Mouse (Mus musculus) frontal cortex, postnatal 14 days (tissue): ENCODE results near the gene Ppp1r3e.

Experiments used
- DNase-seq, 2 experiments: peaks; one replicate each; pipeline ENCODE4 v3.0.0; 2022; ENCODE audit warnings: low spot score in 2 of 2

The Ppp1r3e gene

DNA sequence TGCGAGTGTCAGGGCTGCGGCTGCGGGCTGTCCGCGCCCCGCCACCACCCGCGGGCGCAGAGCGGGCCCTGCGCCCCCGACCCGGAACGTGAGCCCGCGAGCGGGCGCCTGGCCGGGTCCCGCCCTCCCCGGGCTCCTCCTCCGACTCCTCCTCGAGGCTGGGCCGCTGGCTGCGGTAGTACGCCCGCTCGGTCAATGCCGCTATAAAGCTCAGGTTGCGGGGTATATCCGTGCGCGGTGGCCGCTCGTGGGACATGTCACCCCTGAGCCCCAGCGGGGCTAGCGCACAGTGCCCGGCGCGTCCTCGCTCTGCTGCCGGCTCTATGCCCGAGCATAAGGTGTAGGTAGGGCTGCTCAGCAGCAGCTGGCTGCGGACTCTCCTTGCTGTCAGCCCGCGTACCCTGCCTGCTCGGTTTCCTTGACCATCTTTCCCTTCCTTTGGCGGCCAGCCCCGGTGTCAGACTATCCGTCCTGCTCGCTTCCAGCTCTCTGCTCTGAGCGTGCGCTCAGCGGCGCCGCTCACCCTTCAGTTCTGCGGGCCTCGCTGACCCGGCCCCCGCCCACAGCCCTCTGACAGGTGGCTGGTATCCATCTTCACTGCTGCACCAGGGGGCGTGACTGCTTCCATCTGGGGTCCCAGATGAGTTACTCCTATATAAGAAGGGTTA lies at the start of gene Ppp1r3e:
Ppp1r3e (minus strand) TSS at position 503 of the 668 bp plus-strand sequence.
- DNase-seq = peak; percentile 46 to 60

DNA sequence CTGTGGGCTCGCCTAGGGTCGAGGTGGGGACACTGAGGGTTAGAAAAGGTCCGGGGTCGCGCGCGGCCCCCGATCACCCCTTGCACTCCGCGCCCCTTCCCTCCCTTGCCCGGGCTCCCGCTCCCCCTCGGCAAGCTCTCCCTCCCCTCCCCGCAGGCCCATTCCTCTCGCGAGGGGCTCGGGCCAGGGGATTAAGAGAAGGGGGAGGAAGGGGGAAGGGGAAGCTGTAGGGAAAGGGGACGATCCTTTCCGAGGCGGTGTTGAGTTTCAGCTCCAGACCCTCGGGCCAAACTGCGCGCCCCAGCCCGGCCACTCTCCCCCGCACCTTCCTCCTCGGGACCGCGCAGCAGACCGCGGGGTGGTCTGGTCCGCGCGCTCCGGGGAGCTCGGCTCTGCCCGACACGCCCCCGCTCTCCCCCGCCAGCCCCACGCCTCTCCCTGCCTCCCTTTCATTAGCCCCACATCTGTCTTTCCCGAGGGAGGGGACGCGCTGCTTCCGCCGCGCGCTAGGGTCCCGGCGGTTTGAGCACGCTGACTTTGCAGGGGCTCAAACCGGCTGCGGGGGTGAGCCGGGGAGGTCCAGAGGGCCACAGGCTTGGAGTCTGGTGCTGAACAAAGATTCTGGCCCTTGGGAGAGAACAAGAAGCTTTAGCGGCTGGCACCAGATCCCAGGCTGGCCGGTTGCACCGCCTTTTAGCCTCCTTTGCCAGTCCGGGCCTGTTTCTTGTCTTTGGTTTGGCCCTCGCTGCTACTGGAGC lies 49.2 kb upstream of the Ppp1r3e start:
- peak in 1 of 2 experiments; percentile 32 for DNase-seq

DNA sequence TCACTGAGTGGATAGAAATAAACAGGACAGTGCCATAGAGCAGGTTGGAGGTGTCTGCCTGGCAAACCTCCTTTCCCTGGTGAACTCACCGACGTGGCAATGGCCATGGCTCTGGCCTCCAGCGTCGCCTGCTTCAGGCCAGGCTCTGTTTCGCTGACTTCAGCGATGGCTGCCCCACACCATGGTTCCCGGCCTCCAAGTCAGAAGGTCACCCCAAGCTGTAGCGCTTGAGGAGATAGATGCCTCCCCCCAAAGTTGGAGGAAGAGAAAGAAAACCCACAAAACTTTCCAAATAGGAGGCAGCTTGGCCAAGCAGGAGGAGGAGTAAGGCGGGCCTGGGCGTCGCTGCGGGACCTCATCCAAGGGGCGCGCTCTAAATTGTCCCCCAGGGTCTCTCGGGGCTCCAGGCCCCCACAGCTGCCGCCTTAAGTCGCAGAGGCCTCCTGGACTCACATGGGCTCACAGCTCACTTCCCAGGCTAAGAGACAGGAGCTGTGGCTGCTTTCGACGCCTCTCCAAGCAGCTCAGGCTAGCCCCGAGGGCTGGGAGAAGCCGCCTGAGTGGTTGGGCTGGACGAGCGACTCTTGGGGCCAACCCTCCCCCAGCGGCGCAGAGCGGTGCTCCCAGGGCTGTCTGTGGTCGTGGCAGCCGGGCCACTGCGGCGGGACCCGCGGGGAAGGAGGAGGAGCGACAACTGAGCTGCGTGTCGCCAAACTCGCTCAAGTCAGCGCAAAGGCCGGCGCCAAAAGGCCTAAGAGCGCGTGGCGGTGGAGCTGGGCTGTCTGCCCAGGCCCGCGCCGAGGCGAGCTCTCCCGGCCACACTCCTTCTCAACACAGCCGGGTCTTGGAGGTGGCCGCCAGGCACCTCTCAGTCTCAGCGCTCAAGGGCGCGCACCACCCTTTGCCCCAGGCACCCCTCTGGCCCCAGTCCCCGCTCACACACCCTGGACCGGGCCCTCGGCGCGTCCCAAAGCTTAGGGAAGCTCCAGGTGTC lies 48.3 kb upstream of the Ppp1r3e start, which contains the start of gene Efs:
Efs (minus strand) TSS at position 778 of the 994 bp plus-strand sequence.
- DNase-seq = peak in 1 of 2 experiments; percentile 32

DNA sequence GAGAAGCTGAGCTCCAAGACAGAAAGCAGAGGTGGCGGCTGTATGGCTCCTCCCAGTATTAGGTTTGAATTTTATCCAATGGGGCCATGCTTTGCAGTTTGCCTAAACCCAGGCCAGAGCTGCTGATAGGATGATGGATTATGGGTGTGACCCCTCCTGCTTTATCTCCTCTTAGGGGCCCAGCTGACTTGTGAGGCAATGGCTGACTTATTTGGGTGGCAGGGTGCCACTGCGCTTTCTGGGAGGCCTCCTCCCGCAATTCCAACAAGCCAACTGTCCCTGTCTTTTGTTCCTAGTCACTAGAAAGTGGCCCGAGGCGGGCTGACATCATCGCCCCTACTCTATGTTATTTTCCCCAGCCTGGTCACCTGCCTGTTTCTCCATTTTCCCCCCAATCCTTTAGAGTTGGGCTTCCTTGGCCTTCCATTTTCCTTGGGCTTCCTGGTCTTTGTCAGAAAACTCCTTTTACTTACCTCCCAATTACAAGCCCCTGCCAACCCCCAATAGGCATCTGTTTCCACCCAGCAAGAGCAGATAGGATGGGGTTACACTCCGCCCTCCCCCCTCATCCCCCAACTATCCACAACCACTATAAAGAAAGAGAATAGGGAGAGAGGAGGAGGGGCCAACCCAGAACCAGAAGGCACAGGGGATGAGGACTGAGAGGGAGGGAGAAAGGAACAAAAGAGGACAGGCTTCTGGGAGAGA lies 47.4 kb upstream of the Ppp1r3e start:
- no peak for DNase-seq

DNA sequence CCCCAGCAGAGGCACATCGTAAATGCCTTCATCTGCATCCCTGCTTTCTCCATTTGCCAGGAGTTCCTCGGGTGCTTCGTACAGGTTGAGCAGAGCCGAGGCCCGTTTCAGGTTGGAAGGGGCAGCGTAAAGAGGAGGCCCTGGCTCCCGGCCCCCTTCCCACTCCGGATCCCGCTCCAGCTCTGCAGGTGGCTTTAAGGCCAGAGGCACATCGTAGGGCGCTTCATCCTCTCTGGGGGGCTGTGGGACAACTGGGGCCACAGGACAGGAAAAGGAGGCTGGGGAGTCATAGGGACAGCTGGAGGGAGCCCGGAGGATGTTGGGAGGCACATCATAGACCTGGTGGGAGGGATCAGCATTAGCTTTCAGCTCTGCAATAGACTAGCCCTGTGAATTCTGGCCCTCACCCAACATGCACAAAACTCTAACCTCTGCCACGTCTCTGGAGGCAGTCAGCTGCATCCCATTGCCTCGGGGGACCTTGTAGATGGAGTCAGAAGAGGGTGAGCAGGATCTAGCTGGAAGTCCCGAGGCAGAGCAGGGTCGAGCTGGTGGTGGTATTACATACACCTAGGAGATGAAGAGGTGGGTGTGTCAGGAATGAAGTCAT lies 42.8 kb upstream of the Ppp1r3e start:
- DNase-seq = no peak

DNA sequence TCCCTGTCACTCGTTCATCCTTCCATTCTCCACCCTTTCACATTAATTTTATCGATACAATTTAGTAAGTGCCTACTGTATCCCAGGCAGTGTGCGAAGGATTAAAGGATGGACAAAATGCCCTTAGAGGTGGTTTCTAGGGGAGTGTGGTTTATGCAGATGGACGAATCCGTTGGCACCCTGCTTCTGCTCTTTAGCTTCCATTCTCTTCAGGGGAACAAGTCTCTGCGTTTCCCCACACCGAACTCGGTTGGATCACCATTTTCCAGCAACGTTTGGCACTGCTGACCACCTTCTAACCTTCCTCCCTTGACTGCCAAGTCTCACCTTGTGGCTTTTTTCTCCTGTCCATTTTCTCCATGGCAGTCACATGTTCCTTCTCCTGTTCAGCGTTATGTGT lies 36.0 kb upstream of the Ppp1r3e start:
- DNase-seq = no peak

DNA sequence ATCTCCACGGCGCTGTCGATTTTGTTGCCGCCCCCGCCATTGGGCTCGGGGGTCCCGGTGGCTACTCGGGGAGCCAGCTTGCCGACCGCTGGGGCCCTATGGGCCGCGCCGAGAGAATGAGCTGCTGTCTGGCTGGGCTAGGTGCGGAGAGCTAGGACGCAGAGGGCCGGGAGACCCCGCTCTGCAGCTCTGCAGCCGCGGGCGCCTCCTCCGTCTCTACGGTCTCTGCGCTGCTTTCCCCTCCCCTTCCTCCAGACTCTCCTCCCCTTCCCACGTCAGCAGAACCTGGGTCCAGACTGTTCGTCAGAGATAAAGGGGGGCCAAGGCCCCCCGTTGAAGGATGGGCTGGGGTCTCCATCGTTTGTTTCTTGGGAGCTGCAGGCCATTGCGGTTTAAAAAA lies 35.5 kb upstream of the Ppp1r3e start, which contains the start of gene Slc22a17:
Slc22a17 (minus strand) TSS at position 247 of the 400 bp plus-strand sequence.
- DNase-seq = peak; percentile 74 to 77

DNA sequence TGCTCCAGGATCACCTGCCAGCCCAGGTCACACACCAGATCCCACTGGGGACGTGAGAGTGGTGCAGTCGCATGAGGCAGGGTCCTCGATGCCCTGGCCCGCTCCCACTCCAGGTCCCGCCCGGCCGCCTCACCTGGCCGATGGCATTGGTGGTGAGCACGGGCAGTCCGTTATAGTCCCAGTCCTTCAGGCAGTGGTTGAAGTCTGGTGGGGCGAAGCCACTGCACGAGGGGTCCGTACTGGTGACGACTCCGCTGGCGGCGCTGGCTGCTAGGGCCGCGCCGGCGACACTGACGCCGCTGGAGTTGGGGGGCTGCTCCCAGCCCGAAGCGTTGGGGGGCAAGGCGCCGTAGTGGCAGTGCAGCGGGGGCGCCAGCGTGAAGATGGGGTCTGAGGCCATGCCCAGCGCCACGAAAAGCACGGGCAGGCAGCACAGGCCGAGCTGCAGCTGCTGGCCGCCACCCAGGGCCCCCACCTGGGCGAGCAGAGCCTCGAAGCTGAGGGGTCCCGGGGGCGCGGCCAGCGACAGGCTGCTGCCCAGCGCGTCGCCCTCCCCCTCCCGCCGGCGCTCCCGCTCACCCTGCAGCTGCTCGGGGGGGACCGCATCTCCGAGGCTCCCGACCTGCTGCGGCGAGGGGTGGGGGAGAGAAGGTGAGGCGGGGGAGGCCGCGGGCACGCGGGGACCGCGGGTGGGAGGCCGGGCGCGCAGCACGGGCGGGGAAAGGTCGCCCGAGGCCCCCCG lies 34.9 kb upstream of the Ppp1r3e start:
- no peak for DNase-seq

DNA sequence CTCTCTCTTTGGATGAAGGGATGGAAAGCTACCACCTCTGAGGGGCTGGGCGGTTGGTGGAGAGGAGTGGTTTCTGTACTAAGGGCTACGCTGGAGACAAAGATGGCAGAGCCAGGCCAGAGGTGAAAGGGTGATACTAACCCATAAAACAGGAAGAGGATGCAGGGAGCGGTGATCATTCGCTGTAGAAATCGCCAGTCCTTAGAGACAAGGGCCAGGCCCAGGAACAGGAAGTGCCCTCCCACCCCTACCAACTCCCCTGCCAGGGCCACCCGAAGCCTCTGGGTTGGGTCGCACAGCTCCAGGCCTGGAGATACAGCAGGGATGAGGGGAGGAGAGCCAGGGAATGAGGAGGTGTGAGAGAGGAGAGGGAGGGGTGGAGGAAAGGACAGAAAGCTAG lies 31.3 kb upstream of the Ppp1r3e start:
- no peak for DNase-seq

DNA sequence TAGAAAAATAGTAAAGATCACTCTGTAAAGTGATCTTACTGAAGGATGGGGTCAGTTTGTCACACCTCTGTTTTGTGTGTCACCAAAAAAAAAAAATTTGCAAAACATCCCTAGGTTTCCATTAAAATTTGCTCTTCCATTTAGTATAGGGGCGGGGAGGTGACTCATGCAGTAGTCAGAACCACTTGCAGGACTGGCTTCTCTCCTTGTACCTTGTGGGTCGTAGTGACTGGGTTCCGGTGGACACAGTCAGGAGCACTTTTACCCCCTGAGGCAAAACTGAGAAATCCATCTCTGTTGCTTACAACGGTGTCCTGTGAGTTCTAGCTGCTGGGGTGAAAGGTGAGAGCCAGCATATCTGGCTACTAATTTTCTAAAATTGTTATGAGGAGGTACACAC lies 26.3 kb upstream of the Ppp1r3e start:
- no peak for DNase-seq

DNA sequence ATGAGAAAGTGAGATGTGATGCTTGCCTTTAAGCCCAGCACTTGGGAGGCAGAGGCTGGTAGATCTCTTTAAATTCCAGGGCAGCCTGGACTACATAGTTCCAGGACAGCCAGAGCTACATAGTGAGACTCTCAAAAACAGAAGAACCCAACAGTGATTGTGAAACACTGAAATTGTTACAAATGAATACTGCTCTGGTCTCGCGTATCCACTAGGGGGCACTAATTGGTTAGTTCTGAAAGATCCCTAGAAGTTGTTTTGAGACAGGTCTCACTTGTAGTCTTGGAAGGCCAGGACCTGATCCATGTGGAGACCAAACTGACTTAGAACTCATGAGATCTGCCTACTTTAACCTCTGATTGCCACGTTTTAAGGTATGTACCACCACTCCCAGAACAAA lies 23.0 kb upstream of the Ppp1r3e start:
- peak in 1 of 2 experiments; percentile 74 for DNase-seq

DNA sequence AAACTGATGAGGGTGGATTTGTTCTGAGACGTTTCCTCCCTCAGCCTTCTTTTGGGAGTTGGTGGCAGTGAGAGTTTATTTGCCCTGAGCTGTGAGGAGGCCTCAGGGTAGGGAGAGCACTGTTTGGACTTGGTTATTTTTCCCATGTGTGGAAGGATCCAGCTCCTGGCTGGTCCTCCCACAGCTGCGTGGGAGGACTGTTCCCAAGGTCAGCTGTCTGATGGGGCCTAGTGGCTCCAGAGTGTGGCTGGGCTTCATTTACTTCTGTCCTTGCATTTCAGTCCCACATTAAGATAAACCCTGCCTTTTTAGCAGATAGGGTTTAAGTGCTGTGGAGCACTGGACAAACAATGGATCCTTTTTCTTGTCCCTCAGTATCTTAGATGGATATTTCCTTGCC lies 20.1 kb upstream of the Ppp1r3e start:
- DNase-seq = no peak

DNA sequence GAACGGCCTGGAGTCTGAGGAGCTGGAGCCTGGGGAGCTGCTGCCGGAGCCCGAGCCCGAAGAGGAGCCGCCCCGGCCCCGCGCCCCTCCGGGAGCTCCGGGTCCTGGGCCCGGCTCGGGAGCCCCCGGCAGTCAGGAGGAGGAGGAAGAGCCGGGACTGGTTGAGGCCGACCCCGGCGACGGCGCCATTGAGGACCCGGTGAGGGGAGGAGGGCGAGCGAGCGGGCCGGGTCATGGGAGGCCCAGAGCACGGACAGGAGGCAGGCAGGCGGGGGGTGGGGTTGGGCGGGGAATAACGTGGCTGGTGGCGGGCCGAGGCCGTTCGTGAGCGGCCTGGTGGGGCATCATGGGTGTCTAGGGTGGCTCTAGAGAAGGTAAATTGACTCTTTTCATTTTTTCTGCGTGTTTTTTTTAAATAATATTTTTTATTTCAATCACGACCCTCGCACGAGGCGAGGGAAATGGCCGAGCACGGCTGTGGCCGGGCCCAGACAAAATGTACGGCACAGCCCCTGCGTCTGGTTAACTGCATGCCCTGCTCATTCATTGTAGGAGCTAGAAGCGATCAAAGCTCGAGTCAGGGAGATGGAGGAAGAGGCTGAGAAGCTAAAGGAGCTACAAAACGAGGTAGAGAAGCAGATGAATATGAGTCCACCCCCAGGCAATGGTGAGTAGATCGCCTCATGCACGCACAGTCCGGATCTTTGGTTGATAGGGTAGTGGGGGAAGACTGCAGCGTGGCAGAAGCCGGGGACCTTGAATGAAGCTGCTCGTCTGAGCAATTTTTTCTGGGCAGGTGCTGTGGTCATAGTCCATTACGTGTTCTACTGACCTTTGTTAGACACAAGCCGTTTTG lies 17.2 kb upstream of the Ppp1r3e start:
- peak; percentile 20 to 40 for DNase-seq

DNA sequence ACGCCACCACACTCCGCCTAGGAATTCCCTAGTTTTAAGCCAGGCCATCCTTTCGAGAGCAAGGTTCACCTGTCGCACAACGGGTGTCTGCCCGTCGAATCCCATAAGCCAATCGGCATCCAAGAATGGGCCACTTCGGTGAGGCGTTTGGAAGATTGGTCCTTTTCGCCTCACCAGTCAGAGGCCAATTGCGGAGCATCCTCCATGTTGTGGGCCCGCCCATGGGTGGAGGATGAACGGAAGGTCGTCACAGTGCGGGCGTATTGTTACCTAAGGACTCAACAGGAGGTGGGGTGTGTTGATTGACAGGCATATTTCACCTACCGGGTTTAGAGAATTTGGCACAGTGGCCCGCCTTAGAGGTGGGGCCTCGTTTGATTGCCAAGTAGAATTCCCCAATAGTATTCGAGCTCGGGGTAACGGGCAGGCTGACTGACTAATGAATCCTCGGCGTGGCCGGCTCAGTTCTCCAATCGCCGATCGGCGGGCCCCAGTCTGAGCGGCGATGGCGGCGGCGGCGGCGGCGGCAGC lies 16.4 kb upstream of the Ppp1r3e start:
- peak; percentile 97 to 99 for DNase-seq

DNA sequence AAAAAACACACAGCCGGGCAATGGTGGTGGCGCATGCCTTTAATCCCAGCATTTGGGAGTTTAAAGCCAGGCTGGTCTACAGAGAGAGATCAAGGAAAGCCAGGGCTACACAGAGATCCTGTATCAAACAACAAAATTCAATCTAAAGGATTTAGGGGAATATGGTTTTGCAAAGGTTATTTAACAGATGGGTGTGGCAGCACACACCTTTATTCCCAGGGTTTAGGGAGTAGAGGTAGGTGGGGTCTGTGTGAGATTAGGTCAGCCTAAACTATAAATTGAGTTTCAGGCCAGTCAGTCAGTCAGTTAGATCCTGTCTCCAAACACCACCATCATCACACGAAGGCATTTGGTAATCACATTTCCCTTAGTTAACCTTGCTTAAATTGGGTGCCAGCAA lies 14.8 kb upstream of the Ppp1r3e start, which contains the start of gene Pabpn1:
Pabpn1 (plus strand) TSS at position 301 of the 400 bp plus-strand sequence.
- no peak for DNase-seq

DNA sequence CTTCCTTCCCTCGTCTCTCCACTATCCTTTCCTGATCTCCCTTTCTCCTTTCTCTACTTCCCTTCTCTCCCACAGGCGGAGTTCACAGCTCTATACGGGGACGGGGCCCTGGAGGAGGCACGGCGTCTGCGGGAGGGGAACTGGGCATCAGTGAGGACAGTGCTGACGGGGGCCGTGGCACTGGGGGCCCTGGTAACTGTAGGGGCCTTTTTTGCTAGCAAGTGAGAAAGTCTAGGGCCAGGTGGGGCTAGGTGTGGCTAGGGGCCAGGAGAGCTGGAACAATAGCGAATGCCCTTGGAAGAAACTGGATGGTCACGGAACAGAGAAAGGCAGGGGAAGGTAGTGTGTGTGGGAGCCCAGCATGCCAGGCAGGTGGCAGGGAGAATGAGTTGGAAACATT lies 8.0 kb upstream of the Ppp1r3e start:
- no peak for DNase-seq

DNA sequence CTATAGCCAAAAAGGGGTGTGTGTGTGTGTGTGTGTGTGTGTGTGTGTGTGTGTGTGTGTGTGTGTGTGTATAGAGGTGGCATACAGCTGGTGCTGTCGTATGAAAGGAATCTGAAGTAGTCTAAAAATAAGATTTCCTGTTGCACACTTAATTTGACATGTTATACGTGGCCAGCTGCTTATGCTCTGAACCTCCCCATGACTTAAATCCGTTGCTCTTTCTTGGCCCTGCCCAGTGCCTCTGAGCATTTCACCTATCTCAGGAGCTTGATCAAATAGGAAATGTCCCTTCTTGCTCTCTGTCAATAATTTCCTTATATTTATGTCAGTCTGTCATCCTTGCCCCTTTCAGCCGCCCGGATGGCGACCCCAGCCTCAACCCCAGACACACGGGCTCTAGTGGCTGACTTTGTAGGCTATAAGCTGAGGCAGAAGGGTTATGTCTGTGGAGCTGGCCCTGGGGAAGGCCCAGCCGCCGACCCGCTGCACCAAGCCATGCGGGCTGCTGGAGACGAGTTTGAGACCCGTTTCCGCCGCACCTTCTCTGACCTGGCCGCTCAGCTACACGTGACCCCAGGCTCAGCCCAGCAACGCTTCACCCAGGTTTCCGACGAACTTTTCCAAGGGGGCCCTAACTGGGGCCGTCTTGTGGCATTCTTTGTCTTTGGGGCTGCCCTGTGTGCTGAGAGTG lies 6.8 kb upstream of the Ppp1r3e start:
- no peak for DNase-seq
